Mouse (Mus musculus) embryonic fibroblast, embryonic 13.5 days (primary cell): Measurements from ENCODE around the gene St3gal3.

Source experiments
- CTCF ChIP-seq: IDR thresholded peaks from 2 replicates; pipeline ENCODE4 v1.5.1; 2011; ENCODE audit warnings: mild to moderate bottlenecking, control low read depth, low read length, moderate library complexity, borderline replicate concordance; ENCODE audit not compliant: insufficient read depth
- POLR2A ChIP-seq: IDR thresholded peaks from 2 replicates; pipeline ENCODE4 v1.6.1; 2011; ENCODE audit warnings: low read depth, mild to moderate bottlenecking, control low read depth, low read length, moderate library complexity

DNA sequence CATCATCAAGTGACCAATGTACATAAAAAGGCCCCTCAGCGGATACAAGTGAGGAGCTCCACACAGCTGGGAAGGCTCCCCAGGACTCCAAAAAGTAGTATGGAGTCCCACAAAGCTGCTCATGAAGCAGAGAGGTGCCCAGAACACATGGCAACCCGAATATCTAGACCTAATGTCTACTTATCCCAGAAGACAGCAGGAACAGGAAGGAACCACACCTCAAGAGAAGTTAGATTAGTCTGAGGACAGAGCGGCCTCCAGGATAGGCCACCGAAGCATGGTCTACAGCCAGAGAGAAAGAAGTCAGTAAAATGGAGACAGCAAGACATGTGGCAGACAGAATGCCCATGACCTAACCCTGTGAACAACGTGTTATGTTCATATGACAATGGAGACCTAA, 20.2 kb upstream of the St3gal3 start:
- no peak for TF ChIP-seq CTCF
- TF ChIP-seq POLR2A = no peak
